Mouse (Mus musculus): ENCODE measurements at regions not wholly inside any gene's neighbourhood (a gene's known extent, or its start where the extent isn't known, plus 50 kb on each side); places are given as distances from the start of the nearest gene placed in this dataset.
A peak's percentile ranks its signal among the peaks of the same experiment; 100 is the strongest.

DNA sequence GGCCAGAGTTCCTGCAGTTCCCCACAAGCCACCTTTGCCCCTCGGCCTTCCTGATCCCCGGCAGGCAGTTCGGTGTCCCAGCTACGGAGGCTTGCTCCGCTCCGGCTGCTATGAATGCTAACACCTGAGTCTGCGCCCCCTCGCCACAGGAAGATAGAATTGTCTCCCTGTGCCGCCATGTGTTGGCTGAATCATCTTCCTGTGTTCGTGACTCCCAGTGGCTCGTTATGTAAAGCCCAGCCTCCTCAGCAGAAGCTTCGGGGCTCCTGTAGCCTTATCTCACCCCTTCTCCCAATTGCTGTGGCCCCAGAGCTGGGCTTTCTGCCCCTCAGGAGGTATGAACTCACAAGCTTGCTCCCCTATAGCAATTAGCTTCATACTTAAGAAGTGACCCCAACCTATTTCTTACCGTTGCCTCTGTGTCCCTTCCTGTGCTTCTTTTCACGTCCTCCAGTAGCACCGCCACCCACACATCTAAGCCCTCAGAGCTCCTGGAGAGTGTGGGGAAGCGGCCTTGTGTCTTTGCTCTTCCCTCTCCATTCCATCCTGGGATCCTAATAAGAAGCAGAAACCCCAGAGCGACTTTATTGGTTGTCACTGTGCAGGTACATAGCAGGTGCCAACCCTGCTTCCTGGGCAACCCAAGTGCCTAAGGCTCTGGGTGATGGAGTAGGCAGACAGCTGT, 70.1 kb downstream of the Ier5 start:
- TF ChIP-seq EP300 (IDR thresholded peaks at IDR 0.05) (no peak), CTCF (IDR thresholded peaks at IDR 0.05) (no peak)
- H3K9me3 ChIP-seq (ENCODE audit: low read length): no peaks in the 10 kb centered on the region
- H3K4me1 ChIP-seq (ENCODE audit: insufficient read depth, low read depth, low read length): no peaks in the 10 kb centered on the region
- DNase-seq (ENCODE audit: low spot score) (no peak), ATAC-seq (no peak)
- H3K27ac ChIP-seq (ENCODE audit: low read length): no peak overlapping the region
- H3K4me3 ChIP-seq (ENCODE audit: low read depth, low read length): no peak overlapping the region
- no peak overlapping the region for H3K9ac ChIP-seq (replicated peaks; ENCODE audit: low read depth)
- no peaks in the 10 kb centered on the region for H3K36me3 ChIP-seq (ENCODE audit: insufficient read depth, low read length)
- no peaks in the 10 kb centered on the region for H3K27me3 ChIP-seq (replicated peaks; ENCODE audit: insufficient read depth, low read length)
- H3K4me2 ChIP-seq (replicated peaks; ENCODE audit: low read depth, low read length): peak overlapping the region; percentile 42
- WGBS: 61% methylated on average over 17 of the region's 17 CpGs

DNA sequence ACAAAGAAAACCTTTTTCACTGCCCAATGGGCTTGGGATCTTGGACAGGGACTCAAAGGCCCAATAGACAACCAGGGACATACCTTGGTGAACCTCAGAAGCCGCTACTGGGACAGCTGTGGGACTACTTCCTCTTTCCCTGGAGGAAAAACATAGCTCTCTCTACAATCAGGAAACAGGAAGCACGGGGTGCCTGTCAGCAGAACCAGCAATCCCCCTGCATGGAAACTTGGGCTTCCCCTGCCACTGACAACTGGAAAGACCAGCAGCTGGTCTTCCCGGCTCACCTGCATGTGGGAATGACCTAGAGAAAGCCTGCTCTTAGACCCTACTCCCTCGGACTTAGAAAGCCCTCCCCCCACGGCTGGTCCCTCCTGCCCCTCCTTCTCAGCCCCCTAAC, 70.7 kb downstream of the Ier5 start:
- DNase-seq (ENCODE audit: low spot score) (peak; percentile 33), ATAC-seq (no peak)
- Histone ChIP-seq H3K4me3 (ENCODE audit: low read depth, low read length) (no peak overlapping the region), H3K36me3 (ENCODE audit: insufficient read depth, low read length) (no peaks in the 10 kb centered on the region), H3K27me3 (replicated peaks; ENCODE audit: insufficient read depth, low read length) (no peaks in the 10 kb centered on the region), H3K9me3 (ENCODE audit: low read length) (no peaks in the 10 kb centered on the region), H3K27ac (ENCODE audit: low read length) (no peak overlapping the region), H3K9ac (replicated peaks; ENCODE audit: low read depth) (no peak overlapping the region), H3K4me2 (replicated peaks; ENCODE audit: low read depth, low read length) (peak overlapping the region; percentile 42), H3K4me1 (ENCODE audit: insufficient read depth, low read depth, low read length) (no peaks in the 10 kb centered on the region)
- no peak for TF ChIP-seq CTCF (IDR thresholded peaks at IDR 0.05)
- TF ChIP-seq EP300 (IDR thresholded peaks at IDR 0.05): no peak
- WGBS: 36% methylated on average over 5 of the region's 5 CpGs

DNA sequence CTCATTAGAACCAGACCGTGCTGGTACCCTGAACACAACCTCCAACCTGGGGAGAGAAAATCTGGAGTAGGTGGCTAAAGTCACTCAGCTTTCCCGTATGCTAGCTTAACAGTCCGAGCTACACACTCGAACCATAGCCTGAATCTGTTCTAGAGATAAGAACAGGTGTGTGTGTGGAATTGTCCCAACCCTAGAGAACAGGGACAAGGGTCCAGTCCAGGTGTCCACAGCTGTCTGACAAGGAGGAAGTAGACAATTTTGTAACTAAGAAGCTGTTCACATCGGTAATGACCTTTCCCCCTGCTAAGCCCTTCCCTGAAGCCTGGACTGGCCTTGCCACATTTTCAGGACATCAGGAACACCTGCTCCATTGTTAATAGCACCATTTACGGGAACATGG, 71.3 kb downstream of the Ier5 start:
- DNase-seq (ENCODE audit: low spot score): no peak
- 43% methylated on average over 6 of the region's 6 CpGs for WGBS
- Histone ChIP-seq H3K27ac (ENCODE audit: low read length) (no peak overlapping the region), H3K9ac (replicated peaks; ENCODE audit: low read depth) (no peak overlapping the region), H3K4me2 (replicated peaks; ENCODE audit: low read depth, low read length) (no peak overlapping the region), H3K4me1 (ENCODE audit: insufficient read depth, low read depth, low read length) (no peaks in the 10 kb centered on the region), H3K9me3 (ENCODE audit: low read length) (no peaks in the 10 kb centered on the region), H3K4me3 (ENCODE audit: low read depth, low read length) (no peak overlapping the region), H3K36me3 (ENCODE audit: insufficient read depth, low read length) (no peaks in the 10 kb centered on the region), H3K27me3 (replicated peaks; ENCODE audit: insufficient read depth, low read length) (no peaks in the 10 kb centered on the region)
- no peak for TF ChIP-seq CTCF (IDR thresholded peaks at IDR 0.05)
- TF ChIP-seq EP300 (IDR thresholded peaks at IDR 0.05): no peak
- no peak for ATAC-seq

DNA sequence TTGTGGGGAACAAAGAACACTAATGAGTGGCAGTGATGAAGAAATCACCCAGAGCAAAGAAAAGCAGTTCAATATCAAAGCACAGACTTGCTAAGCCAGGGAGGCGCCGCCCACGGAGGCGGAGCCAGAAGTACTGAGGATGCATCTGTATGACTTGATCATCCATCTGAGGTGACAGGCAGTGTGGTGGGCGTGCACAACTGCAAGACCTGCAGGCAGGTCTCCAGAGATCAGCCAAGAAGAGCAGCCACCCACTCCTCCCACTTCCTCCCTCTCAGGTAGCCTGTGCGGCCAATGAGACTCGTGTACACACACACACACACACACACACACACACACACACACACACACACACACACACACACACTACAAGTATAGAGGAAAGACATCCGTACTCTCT, 71.9 kb downstream of the Ier5 start:
- Histone ChIP-seq H3K9me3 (ENCODE audit: low read length) (no peaks in the 10 kb centered on the region), H3K27me3 (replicated peaks; ENCODE audit: insufficient read depth, low read length) (no peaks in the 10 kb centered on the region), H3K4me1 (ENCODE audit: insufficient read depth, low read depth, low read length) (no peaks in the 10 kb centered on the region), H3K9ac (replicated peaks; ENCODE audit: low read depth) (no peak overlapping the region), H3K4me2 (replicated peaks; ENCODE audit: low read depth, low read length) (no peak overlapping the region), H3K27ac (ENCODE audit: low read length) (no peak overlapping the region), H3K4me3 (ENCODE audit: low read depth, low read length) (no peak overlapping the region), H3K36me3 (ENCODE audit: insufficient read depth, low read length) (no peaks in the 10 kb centered on the region)
- ATAC-seq: no peak
- TF ChIP-seq CTCF (IDR thresholded peaks at IDR 0.05) (no peak), EP300 (IDR thresholded peaks at IDR 0.05) (no peak)
- DNase-seq (ENCODE audit: low spot score): peak; percentile 26
- WGBS: 18% methylated on average over 8 of the region's 8 CpGs

DNA sequence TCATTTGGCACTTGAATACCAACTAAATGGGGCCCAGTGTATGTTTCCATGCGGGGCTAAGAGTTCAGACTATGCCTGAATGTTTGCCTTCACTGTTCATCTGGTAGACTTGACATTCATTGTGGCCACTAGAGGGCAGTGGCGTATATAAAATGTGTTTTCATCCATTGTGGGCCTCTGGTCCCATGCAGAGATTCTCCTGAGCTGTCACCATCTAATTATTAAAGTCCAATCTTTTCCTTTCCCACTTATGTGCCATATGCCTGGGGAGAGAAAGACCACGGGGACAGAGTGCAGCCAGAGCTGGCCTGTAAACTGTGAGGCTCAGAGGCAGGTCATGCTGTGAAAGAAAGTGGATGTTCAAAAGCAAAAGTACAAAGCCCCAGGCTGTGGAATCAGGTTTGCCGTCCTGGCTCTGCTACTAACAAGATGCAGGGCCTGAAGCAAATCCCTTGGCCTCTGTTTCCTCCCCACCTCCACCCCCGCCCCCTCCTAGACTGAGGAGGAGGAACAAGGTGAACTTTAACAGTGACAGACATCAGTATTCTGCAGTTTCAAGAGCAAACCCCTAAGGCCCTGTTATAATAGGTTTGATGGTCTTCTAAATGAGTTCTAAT, 73.5 kb downstream of the Ier5 start:
- Histone ChIP-seq H3K4me2 (replicated peaks; ENCODE audit: low read depth, low read length) (no peak overlapping the region), H3K9ac (replicated peaks; ENCODE audit: low read depth) (no peak overlapping the region), H3K4me1 (ENCODE audit: insufficient read depth, low read depth, low read length) (no peaks in the 10 kb centered on the region), H3K27ac (ENCODE audit: low read length) (no peak overlapping the region), H3K4me3 (ENCODE audit: low read depth, low read length) (no peak overlapping the region), H3K9me3 (ENCODE audit: low read length) (no peaks in the 10 kb centered on the region), H3K27me3 (replicated peaks; ENCODE audit: insufficient read depth, low read length) (no peaks in the 10 kb centered on the region), H3K36me3 (ENCODE audit: insufficient read depth, low read length) (no peaks in the 10 kb centered on the region)
- WGBS: 17% methylated on average over 5 of the region's 5 CpGs
- TF ChIP-seq CTCF (IDR thresholded peaks at IDR 0.05) (peak; percentile 94), EP300 (IDR thresholded peaks at IDR 0.05) (no peak)
- DNase-seq (ENCODE audit: low spot score): peak; percentile 86
- peak; percentile 59 for ATAC-seq

DNA sequence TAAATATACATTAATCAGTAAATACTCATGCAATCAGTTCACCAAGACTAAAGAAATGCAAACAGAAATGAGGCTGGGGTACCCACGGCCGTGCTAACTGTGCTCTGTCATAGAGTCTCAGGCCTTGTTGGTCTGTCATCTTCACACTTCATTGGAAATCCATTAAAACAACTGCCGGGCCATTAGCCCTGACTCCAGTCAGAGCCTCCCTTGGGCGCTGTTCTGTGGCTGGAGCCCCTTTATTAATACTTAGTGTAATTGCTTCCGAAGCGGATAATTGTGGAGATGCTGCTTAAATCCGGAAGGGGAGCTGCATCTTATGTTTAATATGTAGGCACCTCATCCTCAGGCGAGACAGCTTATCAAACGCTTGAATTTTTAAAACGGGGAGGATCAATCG, 76.1 kb downstream of the Ier5 start:
- no peak overlapping the region for H3K27ac ChIP-seq (ENCODE audit: low read length)
- H3K9ac ChIP-seq (replicated peaks; ENCODE audit: low read depth): no peak overlapping the region
- H3K9me3 ChIP-seq (ENCODE audit: low read length): no peaks in the 10 kb centered on the region
- no peak for DNase-seq (ENCODE audit: low spot score)
- TF ChIP-seq EP300 (IDR thresholded peaks at IDR 0.05) (no peak), CTCF (IDR thresholded peaks at IDR 0.05) (no peak)
- no peaks in the 10 kb centered on the region for H3K36me3 ChIP-seq (ENCODE audit: insufficient read depth, low read length)
- H3K27me3 ChIP-seq (replicated peaks; ENCODE audit: insufficient read depth, low read length): no peaks in the 10 kb centered on the region
- no peak overlapping the region for H3K4me2 ChIP-seq (replicated peaks; ENCODE audit: low read depth, low read length)
- ATAC-seq: no peak
- H3K4me1 ChIP-seq (ENCODE audit: insufficient read depth, low read depth, low read length): no peaks in the 10 kb centered on the region
- no peak overlapping the region for H3K4me3 ChIP-seq (ENCODE audit: low read depth, low read length)
- 61% methylated on average over 11 of the region's 11 CpGs for WGBS
